Mouse (Mus musculus) right cerebral cortex, adult 2 months (tissue): ENCODE data around the gene Dmrtc2.
"Not testable (repeated sequence)": the region's sequence is repeated elsewhere in the genome, so short reads cannot be mapped to it uniquely, and the experiment has no call there.

ENCODE experiments used
- DNase-seq, 2 experiments: peaks; one replicate each; pipeline ENCODE4 v3.0.0; 2021 to 2022; ENCODE audit warnings: low spot score in 2 of 2

Gene Dmrtc2

GRCm38 (mm10) chr7:24869532-24870165 is at the start of gene Dmrtc2, which contains the start of gene Lypd4:
Dmrtc2 (plus strand) TSS chr7:24870057.
Lypd4 (minus strand) TSS chr7:24869941.
- no peak for DNase-seq

- DNase-seq = no peak
Measured at GRCm38 (mm10) chr7:24824452-24824851, 45.4 kb upstream of the Dmrtc2 start.

- no peak for DNase-seq
Measured at GRCm38 (mm10) chr7:24827181-24827580, 42.7 kb upstream of the Dmrtc2 start.

GRCm38 (mm10) chr7:24838732-24839409 is 31.0 kb upstream of the Dmrtc2 start:
- not testable (repeated sequence) for DNase-seq

- no peak for DNase-seq
Measured at GRCm38 (mm10) chr7:24839410-24839808, 30.4 kb upstream of the Dmrtc2 start.

- DNase-seq = no peak
Measured at GRCm38 (mm10) chr7:24840331-24840730, 29.5 kb upstream of the Dmrtc2 start.

GRCm38 (mm10) chr7:24841009-24841408 is 28.8 kb upstream of the Dmrtc2 start:
- DNase-seq = no peak

- DNase-seq = no peak
Measured at GRCm38 (mm10) chr7:24844144-24844543, 25.7 kb upstream of the Dmrtc2 start.

GRCm38 (mm10) chr7:24845181-24845580 is 24.7 kb upstream of the Dmrtc2 start:
- DNase-seq = no peak

GRCm38 (mm10) chr7:24845713-24846112 is 24.1 kb upstream of the Dmrtc2 start:
- peak in 1 of 2 experiments; percentile 5 for DNase-seq

- DNase-seq = not testable (repeated sequence)
Measured at GRCm38 (mm10) chr7:24846576-24846975, 23.3 kb upstream of the Dmrtc2 start.

- DNase-seq = peak; percentile 68 to 72
Measured at GRCm38 (mm10) chr7:24850162-24850561, 19.7 kb upstream of the Dmrtc2 start.

GRCm38 (mm10) chr7:24850899-24851303 is 19.0 kb upstream of the Dmrtc2 start:
- no peak for DNase-seq

GRCm38 (mm10) chr7:24851596-24852325 is 18.1 kb upstream of the Dmrtc2 start:
- no peak for DNase-seq

GRCm38 (mm10) chr7:24852557-24853232 is 17.2 kb upstream of the Dmrtc2 start:
- no peak for DNase-seq

- no peak for DNase-seq
Measured at GRCm38 (mm10) chr7:24853233-24853563, 16.7 kb upstream of the Dmrtc2 start.

GRCm38 (mm10) chr7:24853695-24854094 is 16.2 kb upstream of the Dmrtc2 start:
- no peak for DNase-seq

- DNase-seq = no peak
Measured at GRCm38 (mm10) chr7:24856460-24857120, 13.3 kb upstream of the Dmrtc2 start.

GRCm38 (mm10) chr7:24859234-24859633 is 10.6 kb upstream of the Dmrtc2 start:
- no peak for DNase-seq

- no peak for DNase-seq
Measured at GRCm38 (mm10) chr7:24861913-24862312, 7.9 kb upstream of the Dmrtc2 start, which contains the start of gene Gm9844. Gm9844 (plus strand) TSS chr7:24862213.

GRCm38 (mm10) chr7:24862853-24863252 is 7.0 kb upstream of the Dmrtc2 start:
- no peak for DNase-seq

- DNase-seq = no peak
Measured at GRCm38 (mm10) chr7:24864156-24864555, 5.7 kb upstream of the Dmrtc2 start.
